Mouse (Mus musculus) hindbrain, embryonic 13.5 days (tissue): Measurements from ENCODE around the gene Xpo4. TPM values are rescaled to one million over a fixed set of nuclear protein-coding genes. Genes with fewer than 3 reads are reported as not detected.

Source experiments
- ATAC-seq: fragments of 200-750 bp; cut with Nextera tagmentation; 2 replicates; pipeline ENCODE4 v1.8.0; 2017; ENCODE audit warnings: moderate TSS enrichment; ENCODE audit not compliant: low FRiP score
- H3K27ac ChIP-seq: fragments of 300-500 bp; sonication (generic); 2 replicates; pipeline ENCODE4 v1.5.1; 2015; ENCODE audit warnings: inconsistent platforms, mild to moderate bottlenecking, moderate library complexity
- H3K27me3 ChIP-seq: fragments of 300-500 bp; sonication (generic); 2 replicates; pipeline ENCODE4 v1.6.1; 2015; ENCODE audit warnings: mild to moderate bottlenecking, inconsistent platforms
- H3K36me3 ChIP-seq: fragments of 300-500 bp; sonication (generic); 2 replicates; pipeline ENCODE4 v1.6.1; 2015; ENCODE audit warnings: mild to moderate bottlenecking, inconsistent platforms
- H3K4me1 ChIP-seq: fragments of 300-500 bp; sonication (generic); replicated peaks from 2 replicates; pipeline ENCODE4 v1.6.1; 2015; ENCODE audit warnings: inconsistent platforms
- H3K4me2 ChIP-seq: fragments of 300-500 bp; sonication (generic); 2 replicates; pipeline ENCODE4 v1.6.1; 2015; ENCODE audit warnings: inconsistent platforms, mild to moderate bottlenecking, moderate library complexity
- H3K4me3 ChIP-seq: fragments of 300-500 bp; sonication (generic); 2 replicates; pipeline ENCODE4 v1.5.1; 2015; ENCODE audit warnings: mild to moderate bottlenecking, inconsistent platforms
- H3K9ac ChIP-seq: fragments of 300-500 bp; sonication (generic); 2 replicates; pipeline ENCODE4 v1.6.1; 2015; ENCODE audit warnings: mild to moderate bottlenecking, inconsistent platforms
- H3K9me3 ChIP-seq: fragments of 300-500 bp; sonication (generic); 2 replicates; pipeline ENCODE4 v1.6.1; 2016; ENCODE audit warnings: inconsistent platforms
- WGBS: fragments of 180-500 bp; shearing (Covaris S2); methylation state at CpG from one replicate; pipeline ENCODE4 v1.1.7; 2015; 5-methylcytosine and 5-hydroxymethylcytosine counted together
- polyA plus RNA-seq: library from polyadenylated mRNA; unstranded; fragments of >200 nt; fragmentation: Nextera tagmentation; extraction: Ambion mirVana; gene quantifications from 2 replicates; pipeline ENCODE4 v1.2.1, GENCODE M21; 2015

Gene Xpo4
- polyA plus RNA-seq, 1 experiment from 2014 or later, result 14.9 TPM

DNA sequence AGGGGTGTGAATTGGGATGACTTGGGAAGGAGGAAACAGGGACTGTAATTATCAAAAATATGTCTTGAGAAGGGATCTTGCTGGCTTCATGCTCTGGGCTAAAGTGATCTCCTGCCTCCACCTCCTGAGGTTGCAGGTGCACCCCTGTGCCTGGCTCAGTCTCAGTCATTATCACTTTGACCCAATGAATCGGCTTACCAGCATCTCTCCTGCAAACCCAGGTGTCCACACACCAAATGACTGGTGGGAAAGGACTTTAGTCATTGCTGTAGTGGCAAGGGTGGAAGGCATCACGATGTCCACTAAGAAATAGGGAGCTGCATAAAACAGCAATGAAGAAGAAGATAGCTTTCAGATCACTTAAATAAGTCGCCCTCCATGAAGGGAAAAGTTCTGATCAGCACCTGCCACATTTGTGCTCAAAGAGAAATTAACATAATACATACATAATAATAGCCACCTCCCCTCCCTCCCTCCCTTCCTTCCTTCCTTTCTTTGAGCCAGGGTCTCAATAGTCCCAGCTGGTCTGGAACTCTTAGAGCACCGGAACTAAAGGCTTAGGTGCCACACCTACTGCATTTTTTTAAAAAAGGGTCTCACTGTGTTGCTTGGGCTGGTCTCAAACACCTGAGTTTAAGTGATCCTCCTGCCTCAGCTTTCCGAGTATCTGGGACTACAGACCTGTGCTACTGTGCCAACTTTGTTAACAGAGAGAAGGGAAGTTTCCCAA lies 135.3 kb downstream of the Xpo4 start:
- peaks cover 30% of the 10 kb centered on the region for H3K4me1 ChIP-seq
- peaks cover 39% of the 10 kb centered on the region for H3K27me3 ChIP-seq
- no peaks in the 10 kb centered on the region for H3K36me3 ChIP-seq
- no peak for ATAC-seq
- H3K4me2 ChIP-seq, result no peak overlapping the region
- 69% methylated on average over 5 of the region's 5 CpGs for WGBS
- no peaks in the 10 kb centered on the region for H3K9me3 ChIP-seq
- no peak overlapping the region for H3K9ac ChIP-seq
- H3K27ac ChIP-seq, result no peak overlapping the region
- H3K4me3 ChIP-seq, result no peak overlapping the region

DNA sequence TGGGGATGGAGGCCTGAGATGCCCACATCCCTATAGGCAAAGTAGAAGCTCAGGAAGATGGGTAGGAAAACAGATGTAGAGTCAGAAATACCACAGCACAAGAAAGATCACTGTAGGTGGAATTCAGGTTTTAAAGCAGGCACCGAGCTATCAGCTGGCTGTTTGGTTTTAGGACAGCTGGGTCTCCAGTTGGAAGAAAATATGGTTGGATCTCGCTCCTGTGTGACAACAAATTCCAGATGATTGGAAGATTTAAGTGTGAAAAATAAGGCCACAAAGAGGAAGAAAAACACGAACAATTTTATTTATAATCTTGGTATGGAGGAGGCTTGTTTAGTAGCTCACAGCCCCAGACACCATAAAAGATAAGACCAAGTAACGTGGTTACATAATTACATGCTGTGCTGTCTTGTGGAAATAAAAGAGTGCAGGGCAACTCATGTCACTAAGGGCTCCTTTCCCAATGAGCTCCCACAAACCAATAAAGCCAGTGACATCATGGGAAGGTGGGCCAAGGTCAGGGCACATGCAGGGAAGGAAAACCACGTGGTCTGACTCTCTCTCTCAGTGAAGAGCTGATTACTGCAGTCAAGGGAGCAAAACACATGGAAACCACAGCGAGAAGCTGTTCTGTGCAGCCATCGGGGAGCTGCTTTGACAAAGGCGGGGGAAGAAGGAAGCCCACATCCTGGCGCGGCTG lies 136.0 kb downstream of the Xpo4 start:
- Histone ChIP-seq H3K9me3 (no peaks in the 10 kb centered on the region), H3K4me2 (no peak overlapping the region), H3K27ac (no peak overlapping the region), H3K27me3 (peaks cover 32% of the 10 kb centered on the region), H3K4me1 (peaks cover 27% of the 10 kb centered on the region), H3K4me3 (no peak overlapping the region), H3K36me3 (no peaks in the 10 kb centered on the region), H3K9ac (no peak overlapping the region)
- 55% methylated on average over 10 of the region's 10 CpGs for WGBS
- ATAC-seq, result no peak

DNA sequence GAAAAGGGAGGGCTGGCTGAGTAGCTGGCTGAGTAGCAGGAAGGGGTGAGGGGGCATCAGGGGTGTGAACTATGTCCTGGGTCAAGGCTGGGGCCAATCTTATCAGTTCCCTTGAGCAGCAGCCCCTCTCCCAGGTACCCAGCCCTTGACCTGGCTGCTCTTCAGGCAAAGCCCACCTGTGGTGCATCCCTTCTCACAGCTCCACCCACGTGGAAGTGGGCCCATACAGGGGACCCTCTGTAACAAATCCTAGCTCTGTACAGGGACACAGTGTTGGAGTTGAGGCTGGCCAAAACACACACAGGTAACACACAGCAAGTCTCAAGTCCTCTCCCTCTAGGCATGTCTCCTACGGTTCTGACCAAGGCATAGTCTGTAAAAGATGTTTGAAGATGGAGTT lies 137.6 kb downstream of the Xpo4 start:
- no peak overlapping the region for H3K4me2 ChIP-seq
- no peak overlapping the region for H3K9ac ChIP-seq
- H3K27me3 ChIP-seq, result peaks cover 33% of the 10 kb centered on the region
- no peaks in the 10 kb centered on the region for H3K36me3 ChIP-seq
- H3K4me1 ChIP-seq, result peaks cover 25% of the 10 kb centered on the region
- no peaks in the 10 kb centered on the region for H3K9me3 ChIP-seq
- H3K27ac ChIP-seq, result no peak overlapping the region
- no peak overlapping the region for H3K4me3 ChIP-seq
- WGBS, result 50% methylated on average over 2 of the region's 2 CpGs
- ATAC-seq, result no peak

Other genes starting within 250 kb of the Xpo4 start
- gene Ift88, start 241.4 kb downstream of the Xpo4 start, polyA plus RNA-seq, result 21.1 and 23.1 TPM in 2 replicates
- gene Il17d, start 140.7 kb downstream of the Xpo4 start, polyA plus RNA-seq, result 3.8 and 4.0 TPM in 2 replicates
- gene Eef1akmt1, start 93.8 kb downstream of the Xpo4 start, polyA plus RNA-seq, result 93.9 and 95.1 TPM in 2 replicates
- gene Gm49361, start 80.7 kb upstream of the Xpo4 start, polyA plus RNA-seq, result not detected in 2 replicates
- 9.6 and 10.5 TPM in 2 replicates for gene Lats2, start 93.0 kb upstream of the Xpo4 start, polyA plus RNA-seq
- 22.0 and 30.5 TPM in 2 replicates for gene Sap18, start 132.8 kb upstream of the Xpo4 start, polyA plus RNA-seq
- gene Ska3, start 160.8 kb upstream of the Xpo4 start, polyA plus RNA-seq, result 9.8 and 10.2 TPM in 2 replicates
- 153 and 155 TPM in 2 replicates for gene Mrpl57, start 160.8 kb upstream of the Xpo4 start, polyA plus RNA-seq
- gene Zdhhc20, start 224.8 kb upstream of the Xpo4 start, polyA plus RNA-seq, result 46.6 and 46.7 TPM in 2 replicates